Mouse (Mus musculus) embryonic stem cell, embryonic (primary cell): ENCODE data around the gene Tbc1d5.

Experiments used
- CTCF ChIA-PET, 4 experiments: fragments of 300-600 bp in 2 of 4; fragments of 350-600 bp in 2 of 4; sonication (Branson Sonifier 250); formaldehyde crosslinking; loops; one replicate each; lab custom pipeline; 2022; ENCODE audit warnings: inconsistent platforms in 2 of 4; lab: Charles Lee
- POLR2A ChIA-PET, 4 experiments: fragments of 300-600 bp in 2 of 4; fragments of 350-600 bp in 2 of 4; sonication (Branson Sonifier 250); formaldehyde crosslinking; loops; one replicate each; lab custom pipeline; 2022; ENCODE audit warnings: antibody characterized with exemption in 4 of 4, inconsistent platforms in 1 of 4; lab: Charles Lee

Gene Tbc1d5

DNA sequence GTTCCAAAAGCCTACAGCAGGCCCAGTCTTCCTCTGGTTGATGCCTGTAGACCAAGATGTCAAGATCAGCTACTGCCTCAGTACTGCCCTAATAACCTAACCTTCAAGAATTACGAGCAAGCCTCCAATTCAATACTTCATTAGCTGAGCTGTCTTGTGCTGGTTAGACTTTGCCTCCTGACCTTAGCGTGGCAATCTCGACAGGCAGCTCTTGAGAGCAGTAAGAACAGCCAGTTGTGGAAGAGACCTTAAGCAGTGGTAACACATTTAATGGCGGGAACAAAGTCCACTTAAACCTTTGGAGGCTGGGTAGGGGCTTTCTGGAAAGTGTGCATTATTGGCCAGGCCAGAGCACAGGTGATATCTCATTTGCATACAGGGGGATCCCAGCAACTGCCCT lies 34.2 kb downstream of the Tbc1d5 start:
- POLR2A ChIA-PET, result no interaction called here
- CTCF ChIA-PET, result no interaction called here

GRCm38 (mm10) chr17:51142095-51142494 lies 37.1 kb downstream of the Tbc1d5 start:
- ChIA-PET POLR2A (no interaction called here), CTCF (no interaction called here)

GRCm38 (mm10) chr17:51111194-51111593 lies 68.0 kb downstream of the Tbc1d5 start:
- CTCF ChIA-PET, result interaction anchor here in 2 of 4 experiments (0.6 to 1.1 kb wide), 3 partner anchors 11 to 1965 kb away, joined by 3 to 4 read pairs (median 3); no protein-coding TSS in a partner anchor
- POLR2A ChIA-PET, result no interaction called here

GRCm38 (mm10) chr17:51104294-51104693 lies 74.9 kb downstream of the Tbc1d5 start:
- POLR2A ChIA-PET, result no interaction called here
- CTCF ChIA-PET, result no interaction called here

DNA sequence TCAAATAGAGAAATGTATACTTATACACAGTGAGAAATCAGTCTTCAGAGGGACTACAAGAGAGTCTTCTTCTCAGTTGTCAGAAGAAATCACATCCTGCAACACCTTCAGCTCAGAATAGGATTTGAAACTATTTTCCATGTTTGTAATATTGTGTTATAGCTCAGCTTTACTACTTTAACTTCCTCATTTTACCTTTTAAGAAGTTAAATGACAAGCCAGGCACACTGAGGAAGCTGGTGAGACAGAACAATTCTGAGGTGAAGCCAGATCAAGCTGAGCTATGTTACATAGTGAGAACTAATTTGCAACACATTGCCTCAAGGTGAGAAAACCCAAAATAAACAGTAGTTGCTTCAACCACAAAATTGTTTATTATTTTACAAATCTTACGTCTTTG lies 135.3 kb downstream of the Tbc1d5 start:
- POLR2A ChIA-PET, result no interaction called here
- CTCF ChIA-PET, result no interaction called here

DNA sequence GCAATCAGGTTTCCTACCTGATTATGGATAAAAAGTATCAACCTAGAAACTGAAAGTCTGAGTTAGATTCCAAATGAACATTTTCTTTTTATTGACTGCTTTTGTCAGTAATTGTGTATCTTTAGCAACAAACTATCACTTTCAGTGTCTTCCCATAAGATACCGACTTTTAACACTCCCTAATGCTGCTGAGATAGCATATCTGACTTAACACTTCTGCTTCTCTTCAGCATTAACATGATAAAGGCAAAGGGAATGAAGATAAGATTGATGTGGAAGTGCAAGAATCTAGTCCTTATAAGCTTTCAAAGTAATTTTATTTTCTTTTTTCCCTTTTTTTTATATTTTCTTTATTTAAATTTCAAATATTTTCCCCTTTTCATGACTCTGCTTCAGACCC lies 138.3 kb downstream of the Tbc1d5 start:
- POLR2A ChIA-PET, result no interaction called here
- CTCF ChIA-PET, result interaction anchor here in 1 of 4 experiments (0.6 kb wide), 1 partner anchor 43 kb away, joined by 5 read pairs; no protein-coding TSS in a partner anchor

- ChIA-PET POLR2A (no interaction called here), CTCF (no interaction called here)
Observed at GRCm38 (mm10) chr17:51023227-51023626, 155.9 kb downstream of the Tbc1d5 start.

DNA sequence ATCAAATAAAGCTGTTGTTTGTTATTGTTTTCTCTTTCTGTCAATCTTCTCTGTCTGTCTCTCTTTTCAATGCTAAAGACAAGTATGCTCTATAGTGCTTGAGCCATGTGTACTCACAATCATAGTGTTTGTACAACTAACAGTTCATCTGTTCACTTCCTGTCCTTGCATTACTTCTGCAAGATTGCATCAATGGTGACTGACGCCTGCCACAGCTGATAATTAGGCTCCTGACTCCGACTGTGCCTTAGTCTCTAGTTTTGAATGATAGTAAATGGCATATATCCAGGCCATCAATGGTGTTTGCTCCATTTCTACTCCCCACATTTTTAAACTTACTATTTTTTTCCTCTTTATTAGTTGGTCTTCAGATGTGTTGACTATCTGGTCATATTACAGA lies 162.8 kb downstream of the Tbc1d5 start:
- ChIA-PET POLR2A (no interaction called here), CTCF (no interaction called here)

- POLR2A ChIA-PET, result no interaction called here
- CTCF ChIA-PET, result no interaction called here
Observed at GRCm38 (mm10) chr17:51013908-51014307, 165.2 kb downstream of the Tbc1d5 start.

DNA sequence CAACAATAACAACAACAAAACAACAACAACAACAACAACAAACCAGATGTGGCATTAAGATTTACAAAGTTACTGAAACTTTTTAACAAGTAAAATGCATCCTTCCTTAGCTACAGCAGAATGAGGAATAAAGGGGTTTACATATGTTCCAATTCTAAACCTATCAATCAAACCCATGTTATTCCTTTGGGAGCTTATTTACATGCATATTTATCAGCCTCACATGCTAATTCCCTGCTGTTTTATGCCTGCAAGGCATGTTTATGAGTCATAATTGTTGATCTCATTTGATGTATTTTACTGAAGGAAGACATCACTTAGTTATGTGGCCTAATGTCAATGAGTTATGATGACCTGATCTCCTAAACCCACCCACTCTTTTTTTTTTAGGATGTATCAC lies 176.0 kb downstream of the Tbc1d5 start:
- CTCF ChIA-PET, result no interaction called here
- POLR2A ChIA-PET, result no interaction called here

DNA sequence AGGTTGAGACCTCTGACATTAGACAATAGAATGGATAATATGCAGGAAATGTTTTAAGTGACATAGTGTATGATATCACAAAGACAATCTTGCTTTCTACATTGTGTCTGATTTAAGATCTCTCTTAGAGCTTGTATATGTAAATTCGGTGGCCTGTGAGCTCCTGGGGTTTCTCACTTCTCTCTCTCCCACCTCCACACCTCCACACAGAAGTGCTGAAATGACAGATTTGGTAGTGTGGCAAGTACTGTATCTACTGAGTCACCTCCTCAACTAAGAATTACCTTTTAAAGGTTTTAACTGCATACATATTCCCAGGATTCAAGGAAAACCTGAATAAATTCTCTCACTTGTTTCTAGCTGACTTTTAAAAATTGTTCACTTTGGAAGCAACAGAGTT lies 180.9 kb downstream of the Tbc1d5 start:
- CTCF ChIA-PET, result interaction anchor here in 1 of 4 experiments (0.6 kb wide), 1 partner anchor 43 kb away, joined by 5 read pairs; no protein-coding TSS in a partner anchor

DNA sequence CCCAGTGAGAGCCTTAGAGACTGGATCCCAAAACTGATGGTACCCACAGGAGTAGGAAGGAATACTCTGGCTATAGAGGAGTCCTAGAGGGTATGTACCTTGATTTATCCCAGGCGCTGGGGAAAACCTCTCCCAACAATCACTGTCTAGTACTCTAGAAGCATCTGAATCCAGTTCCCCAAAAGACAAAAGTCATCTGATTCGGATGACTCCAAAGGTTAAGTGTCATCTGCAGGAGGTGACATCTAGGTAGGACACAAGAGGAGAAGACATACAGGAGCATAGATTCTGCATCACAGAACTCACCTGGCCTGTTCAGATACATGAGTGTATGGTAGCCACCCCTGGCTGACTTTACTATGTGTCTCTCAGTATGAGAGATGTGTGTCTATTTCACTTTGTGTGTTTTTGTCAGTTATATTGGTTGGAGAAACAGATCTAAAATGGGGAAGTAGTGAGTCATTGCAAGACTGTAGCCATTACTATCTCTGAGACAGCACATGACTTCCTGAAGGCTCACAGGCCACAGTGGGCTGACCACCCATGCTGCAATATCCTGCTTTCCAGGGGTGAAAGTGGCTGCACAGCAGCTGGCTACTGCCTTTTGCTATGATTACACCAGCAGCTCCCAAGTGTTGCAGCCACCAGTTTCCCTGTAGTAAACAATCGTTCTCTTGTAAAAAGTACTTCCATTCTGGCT lies 185.7 kb downstream of the Tbc1d5 start:
- ChIA-PET POLR2A (no interaction called here), CTCF (no interaction called here)

More for the DNA sequence above, 180.9 kb downstream of the Tbc1d5 start:
- POLR2A ChIA-PET, result no interaction called here

DNA sequence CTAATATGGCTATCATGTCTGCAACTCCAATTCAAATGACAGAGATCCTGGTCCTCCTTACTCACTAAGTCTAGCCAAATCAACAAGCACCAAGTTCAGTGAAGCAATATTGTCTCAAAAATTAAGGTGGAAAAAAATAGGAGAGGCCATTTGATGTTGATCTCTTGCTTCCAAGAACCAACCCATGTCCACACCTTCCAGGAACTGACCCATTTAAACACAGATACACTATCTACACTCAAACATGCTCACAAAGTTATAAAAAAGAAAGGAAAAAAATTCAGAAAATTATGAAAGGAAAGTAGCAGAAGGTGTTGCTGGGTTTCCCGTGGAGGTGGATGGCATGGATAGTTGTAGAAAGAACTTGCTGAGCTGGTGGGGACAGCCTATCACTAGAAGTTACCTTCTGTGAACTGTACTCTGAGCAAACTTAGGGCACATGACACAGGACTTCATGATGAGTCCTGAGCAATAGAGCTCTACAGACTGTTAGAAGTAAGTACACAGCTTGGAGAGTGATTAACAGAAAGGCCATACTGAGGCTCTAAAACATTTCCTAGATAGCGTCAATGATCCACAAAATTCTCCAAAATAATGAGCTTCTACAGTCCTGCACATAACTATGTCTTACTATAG lies 188.3 kb downstream of the Tbc1d5 start:
- POLR2A ChIA-PET, result interaction anchor here in 1 of 4 experiments (0.7 kb wide), 1 partner anchor 542 kb away, joined by 4 read pairs; no protein-coding TSS in a partner anchor

GRCm38 (mm10) chr17:50987935-50988334 lies 191.2 kb downstream of the Tbc1d5 start:
- CTCF ChIA-PET, result no interaction called here
- POLR2A ChIA-PET, result no interaction called here

More for the DNA sequence above, 188.3 kb downstream of the Tbc1d5 start:
- CTCF ChIA-PET, result no interaction called here

DNA sequence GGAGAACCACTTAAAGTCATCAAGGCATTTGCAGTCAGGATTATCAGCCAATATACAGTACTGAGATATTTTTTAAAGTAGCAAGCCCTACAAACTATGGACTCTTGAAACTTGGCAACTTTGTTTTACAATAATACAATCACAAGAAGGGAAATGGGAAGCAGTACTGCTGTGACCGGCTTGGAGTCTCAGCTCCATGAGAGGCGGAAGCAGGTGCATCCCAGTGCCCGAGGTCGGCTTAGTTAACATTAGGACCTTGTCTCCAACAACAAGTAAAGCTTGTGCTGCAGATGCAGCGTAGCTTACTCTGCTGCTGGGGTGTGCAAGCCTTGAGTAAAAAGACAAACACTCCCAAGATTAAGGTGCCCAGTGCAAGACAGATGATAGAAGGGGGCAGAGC lies 197.2 kb downstream of the Tbc1d5 start:
- CTCF ChIA-PET, result no interaction called here
- POLR2A ChIA-PET, result no interaction called here

GRCm38 (mm10) chr17:50972142-50972541 lies 207.0 kb downstream of the Tbc1d5 start:
- CTCF ChIA-PET, result no interaction called here
- POLR2A ChIA-PET, result no interaction called here

DNA sequence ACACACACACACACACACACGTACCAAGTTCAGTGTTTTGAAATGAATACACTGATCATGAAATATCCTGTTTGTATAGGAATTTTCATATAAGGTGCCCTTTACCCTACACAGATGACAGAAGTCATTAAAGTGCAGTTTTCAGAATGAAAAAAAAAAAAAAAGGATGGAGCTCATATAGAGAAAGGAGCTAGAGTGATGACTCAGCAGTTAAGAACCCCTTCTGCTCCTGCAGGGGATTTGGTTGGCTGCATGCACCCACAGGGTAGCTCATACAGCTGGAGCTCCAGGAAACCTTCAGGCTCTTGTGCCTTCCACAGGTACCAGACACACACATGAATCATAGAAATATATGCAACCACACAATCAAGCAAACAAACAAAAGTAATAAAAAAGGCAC lies 213.0 kb downstream of the Tbc1d5 start:
- POLR2A ChIA-PET, result interaction anchor here in 2 of 4 experiments (0.6 to 0.7 kb wide), 2 partner anchors 47 to 203 kb away, joined by 3 to 4 read pairs; no protein-coding TSS in a partner anchor

DNA sequence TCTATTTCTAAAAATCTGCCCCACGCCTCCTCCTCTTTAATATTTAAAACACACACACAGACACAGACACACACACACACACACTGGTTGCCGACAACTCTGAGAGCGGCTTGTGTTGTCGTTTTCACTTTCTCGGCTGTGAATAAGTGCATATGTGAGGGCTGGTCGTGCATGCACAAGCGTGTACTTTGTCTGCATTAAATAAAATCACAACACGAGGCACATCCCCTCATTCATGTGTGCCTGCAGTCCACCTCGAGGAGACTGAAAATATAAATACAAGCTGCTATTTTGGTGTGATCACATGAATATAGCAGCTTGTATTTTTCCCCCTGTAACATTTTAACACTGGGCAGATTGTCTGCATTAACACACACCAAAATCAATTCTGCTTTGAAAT lies 224.8 kb downstream of the Tbc1d5 start:
- ChIA-PET POLR2A (no interaction called here), CTCF (no interaction called here)

More for the DNA sequence above, 213.0 kb downstream of the Tbc1d5 start:
- CTCF ChIA-PET, result interaction anchor here in 1 of 4 experiments (0.7 kb wide), 1 partner anchor 445 kb away, joined by 3 read pairs; no protein-coding TSS in a partner anchor

GRCm38 (mm10) chr17:50922308-50922707 lies 256.8 kb downstream of the Tbc1d5 start:
- POLR2A ChIA-PET, result no interaction called here
- CTCF ChIA-PET, result no interaction called here

DNA sequence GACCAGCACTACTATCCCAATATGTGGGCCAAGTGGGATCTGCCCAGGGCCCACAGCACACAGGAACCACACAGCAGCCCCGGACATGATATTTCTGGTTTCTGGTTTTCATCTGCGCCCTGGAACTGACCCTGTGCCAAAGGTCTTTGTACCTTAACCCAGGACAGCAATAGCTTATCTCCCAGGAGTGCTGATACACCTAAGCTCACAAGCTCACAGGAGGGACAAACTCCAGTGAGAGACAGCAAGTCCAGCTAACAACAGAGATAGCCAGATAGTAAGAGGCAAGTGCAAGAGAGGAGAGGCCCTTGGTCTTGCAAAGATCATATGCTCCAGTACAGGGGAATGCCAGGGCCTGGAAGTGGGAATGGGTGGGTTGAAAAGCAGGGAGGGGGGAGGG lies 263.9 kb downstream of the Tbc1d5 start:
- POLR2A ChIA-PET, result no interaction called here
- CTCF ChIA-PET, result no interaction called here
